Mouse (Mus musculus): ENCODE data around the gene Gng2. TPM values are rescaled to one million over a fixed set of nuclear protein-coding genes. Genes with fewer than 3 reads are reported as not detected.
"Not testable (repeated sequence)": the region's sequence is repeated elsewhere in the genome, so short reads cannot be mapped to it uniquely, and the experiment has no call there.

Gng2 gene
- polyA plus RNA-seq, 1 experiment from 2014 or later = 74.0 TPM

DNA sequence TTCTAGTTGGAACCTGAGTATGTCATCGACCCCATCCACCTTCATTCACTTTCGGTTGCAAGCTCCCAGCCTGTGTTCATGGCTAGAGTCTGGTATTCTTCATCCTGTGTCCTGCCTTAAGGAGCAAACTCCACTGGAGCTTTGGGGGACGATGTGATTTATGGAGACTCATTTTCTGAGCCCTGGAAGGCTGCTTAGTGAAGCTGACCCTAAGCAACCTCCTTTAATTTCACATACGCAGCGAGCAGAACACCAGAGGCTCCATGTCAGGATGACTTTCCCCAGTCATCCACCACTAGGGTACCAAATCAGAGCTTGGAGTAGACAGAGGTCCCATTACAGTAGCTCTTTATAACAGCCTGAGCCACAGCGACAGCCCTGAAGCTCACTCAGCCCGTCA, 59.9 kb downstream of the Gng2 start:
- ATAC-seq (replicated peaks; ENCODE audit: low FRiP score, low TSS enrichment, low read depth) (no peak), DNase-seq (ENCODE audit: low spot score) (no peak)
- no peaks in the 10 kb centered on the region for H3K4me1 ChIP-seq (replicated peaks; ENCODE audit: control insufficient read depth, insufficient read depth, low read length)
- H3K27ac ChIP-seq (ENCODE audit: low read depth) = no peak overlapping the region
- 62% methylated on average over 7 of the region's 7 CpGs for WGBS
- no peak overlapping the region for H3K4me3 ChIP-seq (ENCODE audit: low read depth, low read length)
- no peak overlapping the region for H3K9ac ChIP-seq (ENCODE audit: low read length)
- no peaks in the 10 kb centered on the region for H3K27me3 ChIP-seq (replicated peaks; ENCODE audit: control insufficient read depth, insufficient read depth, low read length)
- H3K9me3 ChIP-seq (ENCODE audit: control insufficient read depth, low read length) = no peaks in the 10 kb centered on the region
- H3K4me2 ChIP-seq (ENCODE audit: low read length) = no peak overlapping the region
- 0 out of 2 replicates have a peak, but pooled peaks cover 3% of the 10 kb centered on the region for H3K36me3 ChIP-seq (ENCODE audit: control insufficient read depth, insufficient read depth, low read length)

- 0 out of 2 replicates have a peak, but pooled peaks cover 3% of the 10 kb centered on the region for H3K36me3 ChIP-seq (ENCODE audit: control insufficient read depth, insufficient read depth, low read length)
- no peaks in the 10 kb centered on the region for H3K9me3 ChIP-seq (ENCODE audit: control insufficient read depth, low read length)
- no peak overlapping the region for H3K27ac ChIP-seq (ENCODE audit: low read depth)
- no peaks in the 10 kb centered on the region for H3K27me3 ChIP-seq (replicated peaks; ENCODE audit: control insufficient read depth, insufficient read depth, low read length)
- no peak overlapping the region for H3K4me3 ChIP-seq (ENCODE audit: low read depth, low read length)
- no peak overlapping the region for H3K4me2 ChIP-seq (ENCODE audit: low read length)
- no peaks in the 10 kb centered on the region for H3K4me1 ChIP-seq (replicated peaks; ENCODE audit: control insufficient read depth, insufficient read depth, low read length)
- H3K9ac ChIP-seq (ENCODE audit: low read length) = no peak overlapping the region
- WGBS = 86% methylated on average over 2 of the region's 2 CpGs
- ATAC-seq (replicated peaks; ENCODE audit: low FRiP score, low TSS enrichment, low read depth) = no peak
- no peak for DNase-seq (ENCODE audit: low spot score)
These were observed 61.1 kb downstream of the Gng2 start for GRCm38 (mm10) chr14:19916315-19916714.

DNA sequence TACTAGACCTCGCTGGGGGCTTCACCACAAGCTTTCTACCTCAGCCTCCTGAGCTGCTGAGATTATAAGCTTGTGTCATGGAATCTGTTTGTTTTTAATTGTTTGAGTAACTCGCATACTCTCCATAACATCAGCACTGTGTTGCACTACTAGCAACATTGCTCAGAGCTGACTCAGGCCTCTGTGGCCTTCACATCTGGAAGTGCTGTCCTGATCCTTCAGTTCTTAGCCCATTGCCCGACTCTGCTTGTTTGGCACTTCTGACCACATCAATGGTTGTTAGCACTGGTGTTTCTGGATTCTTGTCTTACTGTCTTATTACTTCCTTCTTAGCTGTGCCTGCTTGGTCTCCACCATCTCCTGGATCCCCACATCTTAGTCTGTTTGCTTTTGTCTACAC, 64.5 kb downstream of the Gng2 start:
- WGBS = 83% methylated on average over 3 of the region's 3 CpGs
- Histone ChIP-seq H3K36me3 (ENCODE audit: control insufficient read depth, insufficient read depth, low read length) (0 out of 2 replicates have a peak, but pooled peaks cover 3% of the 10 kb centered on the region), H3K9me3 (ENCODE audit: control insufficient read depth, low read length) (no peaks in the 10 kb centered on the region), H3K4me2 (ENCODE audit: low read length) (no peak overlapping the region), H3K4me3 (ENCODE audit: low read depth, low read length) (no peak overlapping the region), H3K9ac (ENCODE audit: low read length) (no peak overlapping the region), H3K27me3 (replicated peaks; ENCODE audit: control insufficient read depth, insufficient read depth, low read length) (no peaks in the 10 kb centered on the region), H3K27ac (ENCODE audit: low read depth) (no peak overlapping the region), H3K4me1 (replicated peaks; ENCODE audit: control insufficient read depth, insufficient read depth, low read length) (no peaks in the 10 kb centered on the region)
- no peak for ATAC-seq (replicated peaks; ENCODE audit: low FRiP score, low TSS enrichment, low read depth)
- DNase-seq (ENCODE audit: low spot score) = no peak

GRCm38 (mm10) chr14:19905615-19906014, 71.8 kb downstream of the Gng2 start:
- H3K36me3 ChIP-seq (ENCODE audit: control insufficient read depth, insufficient read depth, low read length) = no peaks in the 10 kb centered on the region
- ATAC-seq (replicated peaks; ENCODE audit: low FRiP score, low TSS enrichment, low read depth) = no peak
- H3K4me3 ChIP-seq (ENCODE audit: low read depth, low read length) = no peak overlapping the region
- H3K9me3 ChIP-seq (ENCODE audit: control insufficient read depth, low read length) = no peaks in the 10 kb centered on the region
- no peak for DNase-seq (ENCODE audit: low spot score)
- H3K9ac ChIP-seq (ENCODE audit: low read length) = no peak overlapping the region
- H3K27me3 ChIP-seq (replicated peaks; ENCODE audit: control insufficient read depth, insufficient read depth, low read length) = no peaks in the 10 kb centered on the region
- H3K4me1 ChIP-seq (replicated peaks; ENCODE audit: control insufficient read depth, insufficient read depth, low read length) = no peaks in the 10 kb centered on the region
- H3K27ac ChIP-seq (ENCODE audit: low read depth) = no peak overlapping the region
- no peak overlapping the region for H3K4me2 ChIP-seq (ENCODE audit: low read length)
- WGBS = 63% methylated on average over 5 of the region's 5 CpGs

- Histone ChIP-seq H3K9ac (ENCODE audit: low read length) (no peak overlapping the region), H3K27ac (ENCODE audit: low read depth) (no peak overlapping the region), H3K4me1 (replicated peaks; ENCODE audit: control insufficient read depth, insufficient read depth, low read length) (no peaks in the 10 kb centered on the region), H3K4me3 (ENCODE audit: low read depth, low read length) (no peak overlapping the region), H3K36me3 (ENCODE audit: control insufficient read depth, insufficient read depth, low read length) (no peaks in the 10 kb centered on the region), H3K4me2 (ENCODE audit: low read length) (no peak overlapping the region), H3K9me3 (ENCODE audit: control insufficient read depth, low read length) (no peaks in the 10 kb centered on the region), H3K27me3 (replicated peaks; ENCODE audit: control insufficient read depth, insufficient read depth, low read length) (no peaks in the 10 kb centered on the region)
- 79% methylated on average over 3 of the region's 3 CpGs for WGBS
- no peak for ATAC-seq (replicated peaks; ENCODE audit: low FRiP score, low TSS enrichment, low read depth)
- no peak for DNase-seq (ENCODE audit: low spot score)
These were observed 72.6 kb downstream of the Gng2 start for GRCm38 (mm10) chr14:19904821-19905220.

DNA sequence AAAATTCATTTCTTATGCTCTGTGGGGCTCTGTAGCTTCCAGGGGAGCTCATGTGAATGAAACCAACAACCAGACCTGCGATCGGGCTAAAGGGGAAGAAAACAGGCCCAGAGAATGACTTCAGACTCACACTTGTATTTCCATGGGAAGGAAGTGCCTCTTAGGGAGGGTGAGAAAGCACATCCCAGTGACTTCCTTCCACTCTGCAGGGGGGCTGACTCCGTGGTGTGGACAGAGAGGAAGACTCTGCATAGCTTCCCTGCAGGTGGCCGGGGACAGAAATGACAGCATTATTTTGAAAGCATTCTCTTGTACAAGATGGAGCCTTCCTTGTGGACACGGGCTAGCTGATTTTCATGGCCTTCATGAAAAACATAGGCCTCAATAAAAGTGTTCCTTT, 73.4 kb downstream of the Gng2 start:
- no peaks in the 10 kb centered on the region for H3K36me3 ChIP-seq (ENCODE audit: control insufficient read depth, insufficient read depth, low read length)
- no peak overlapping the region for H3K4me2 ChIP-seq (ENCODE audit: low read length)
- H3K27me3 ChIP-seq (replicated peaks; ENCODE audit: control insufficient read depth, insufficient read depth, low read length) = no peaks in the 10 kb centered on the region
- DNase-seq (ENCODE audit: low spot score) (no peak), ATAC-seq (replicated peaks; ENCODE audit: low FRiP score, low TSS enrichment, low read depth) (no peak)
- H3K27ac ChIP-seq (ENCODE audit: low read depth) = no peak overlapping the region
- no peaks in the 10 kb centered on the region for H3K9me3 ChIP-seq (ENCODE audit: control insufficient read depth, low read length)
- no peaks in the 10 kb centered on the region for H3K4me1 ChIP-seq (replicated peaks; ENCODE audit: control insufficient read depth, insufficient read depth, low read length)
- 59% methylated on average over 5 of the region's 5 CpGs for WGBS
- H3K4me3 ChIP-seq (ENCODE audit: low read depth, low read length) = no peak overlapping the region
- no peak overlapping the region for H3K9ac ChIP-seq (ENCODE audit: low read length)

GRCm38 (mm10) chr14:19900492-19900891, 76.9 kb downstream of the Gng2 start:
- H3K4me3 ChIP-seq (ENCODE audit: low read depth, low read length) = no peak overlapping the region
- no peak for DNase-seq (ENCODE audit: low spot score)
- 90% methylated on average over 4 of the region's 4 CpGs for WGBS
- no peak overlapping the region for H3K4me2 ChIP-seq (ENCODE audit: low read length)
- no peak for ATAC-seq (replicated peaks; ENCODE audit: low FRiP score, low TSS enrichment, low read depth)
- no peaks in the 10 kb centered on the region for H3K27me3 ChIP-seq (replicated peaks; ENCODE audit: control insufficient read depth, insufficient read depth, low read length)
- H3K27ac ChIP-seq (ENCODE audit: low read depth) = no peak overlapping the region
- no peak overlapping the region for H3K9ac ChIP-seq (ENCODE audit: low read length)
- H3K4me1 ChIP-seq (replicated peaks; ENCODE audit: control insufficient read depth, insufficient read depth, low read length) = no peaks in the 10 kb centered on the region
- no peaks in the 10 kb centered on the region for H3K9me3 ChIP-seq (ENCODE audit: control insufficient read depth, low read length)
- H3K36me3 ChIP-seq (ENCODE audit: control insufficient read depth, insufficient read depth, low read length) = no peaks in the 10 kb centered on the region

- Histone ChIP-seq H3K9me3 (ENCODE audit: control insufficient read depth, low read length) (no peaks in the 10 kb centered on the region), H3K36me3 (ENCODE audit: control insufficient read depth, insufficient read depth, low read length) (peaks cover 11% of the 10 kb centered on the region), H3K4me1 (replicated peaks; ENCODE audit: control insufficient read depth, insufficient read depth, low read length) (no peaks in the 10 kb centered on the region), H3K27me3 (replicated peaks; ENCODE audit: control insufficient read depth, insufficient read depth, low read length) (no peaks in the 10 kb centered on the region), H3K4me3 (ENCODE audit: low read depth, low read length) (no peak overlapping the region), H3K4me2 (ENCODE audit: low read length) (no peak overlapping the region), H3K9ac (ENCODE audit: low read length) (no peak overlapping the region), H3K27ac (ENCODE audit: low read depth) (no peak overlapping the region)
- DNase-seq (ENCODE audit: low spot score) = no peak
- WGBS = 89% methylated on average over 5 of the region's 5 CpGs
- ATAC-seq (replicated peaks; ENCODE audit: low FRiP score, low TSS enrichment, low read depth) = no peak
These were observed 89.9 kb downstream of the Gng2 start for GRCm38 (mm10) chr14:19887569-19887968.

DNA sequence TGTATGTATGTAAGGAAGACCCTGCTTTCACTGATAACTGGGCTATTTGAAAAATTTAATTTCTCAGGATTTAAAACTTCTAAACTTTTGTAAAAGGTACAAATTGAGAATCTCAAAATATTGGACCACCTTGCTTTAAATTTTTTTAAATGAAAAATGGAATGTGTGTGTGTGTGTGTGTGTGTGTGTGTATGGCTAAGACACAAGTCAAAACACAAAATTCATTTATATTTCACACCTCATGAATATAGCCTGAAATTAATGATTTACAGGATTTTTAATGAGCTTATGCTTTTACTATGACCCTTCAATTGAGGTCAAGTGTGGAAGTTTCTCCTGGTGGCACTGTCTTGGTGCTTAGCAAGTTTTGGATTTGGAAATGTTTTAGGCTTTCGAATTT, 93.0 kb downstream of the Gng2 start:
- H3K9me3 ChIP-seq (ENCODE audit: control insufficient read depth, low read length); H3K9ac ChIP-seq (ENCODE audit: low read length); H3K4me1 ChIP-seq (replicated peaks; ENCODE audit: control insufficient read depth, insufficient read depth, low read length); DNase-seq (ENCODE audit: low spot score); H3K27ac ChIP-seq (ENCODE audit: low read depth); H3K4me3 ChIP-seq (ENCODE audit: low read depth, low read length); H3K36me3 ChIP-seq (ENCODE audit: control insufficient read depth, insufficient read depth, low read length); H3K27me3 ChIP-seq (replicated peaks; ENCODE audit: control insufficient read depth, insufficient read depth, low read length); H3K4me2 ChIP-seq (ENCODE audit: low read length); ATAC-seq (replicated peaks; ENCODE audit: low FRiP score, low TSS enrichment, low read depth): not testable (repeated sequence)
- 94% methylated on average over 1 of the region's 1 CpGs for WGBS
